Mouse (Mus musculus) spleen, adult 2 months (tissue): Measurements from ENCODE around the gene Slc39a11.

Experiments
- CTCF ChIP-seq: fragments of 200-500 bp; IDR thresholded peaks from 2 replicates; pipeline ENCODE4 v1.5.1; 2011; ENCODE audit warnings: mild to moderate bottlenecking, inconsistent platforms; ENCODE audit not compliant: insufficient read depth, insufficient read length, insufficient replicate concordance; ENCODE audit errors: extremely low read depth
- POLR2A ChIP-seq: fragments of 200-500 bp; IDR thresholded peaks from 2 replicates; pipeline ENCODE4 v1.6.1; 2011; ENCODE audit warnings: low read depth, low read length, inconsistent platforms

- TF ChIP-seq POLR2A: no peak
- no peak for TF ChIP-seq CTCF
Observed at GRCm38 (mm10) chr11:113560150-113560549, 89.7 kb downstream of the Slc39a11 start.
